Mouse (Mus musculus) kidney, adult 2 months (tissue): ENCODE data around the gene Atrip.
A peak's percentile ranks its signal among the peaks of the same experiment; 100 is the strongest.

Experiments
- CTCF ChIP-seq: fragments of 200-500 bp; conservative IDR thresholded peaks from 2 replicates; pipeline ENCODE4 v1.5.1; 2011; ENCODE audit warnings: low read depth, mild to moderate bottlenecking, control low read depth, low read length, moderate library complexity, mixed read lengths; ENCODE audit not compliant: insufficient read depth, insufficient read length
- POLR2A ChIP-seq: fragments of 200-500 bp; IDR thresholded peaks from one replicate; pipeline ENCODE4 v1.6.1; 2011; ENCODE audit warnings: low read depth, low read length, control low read depth

DNA sequence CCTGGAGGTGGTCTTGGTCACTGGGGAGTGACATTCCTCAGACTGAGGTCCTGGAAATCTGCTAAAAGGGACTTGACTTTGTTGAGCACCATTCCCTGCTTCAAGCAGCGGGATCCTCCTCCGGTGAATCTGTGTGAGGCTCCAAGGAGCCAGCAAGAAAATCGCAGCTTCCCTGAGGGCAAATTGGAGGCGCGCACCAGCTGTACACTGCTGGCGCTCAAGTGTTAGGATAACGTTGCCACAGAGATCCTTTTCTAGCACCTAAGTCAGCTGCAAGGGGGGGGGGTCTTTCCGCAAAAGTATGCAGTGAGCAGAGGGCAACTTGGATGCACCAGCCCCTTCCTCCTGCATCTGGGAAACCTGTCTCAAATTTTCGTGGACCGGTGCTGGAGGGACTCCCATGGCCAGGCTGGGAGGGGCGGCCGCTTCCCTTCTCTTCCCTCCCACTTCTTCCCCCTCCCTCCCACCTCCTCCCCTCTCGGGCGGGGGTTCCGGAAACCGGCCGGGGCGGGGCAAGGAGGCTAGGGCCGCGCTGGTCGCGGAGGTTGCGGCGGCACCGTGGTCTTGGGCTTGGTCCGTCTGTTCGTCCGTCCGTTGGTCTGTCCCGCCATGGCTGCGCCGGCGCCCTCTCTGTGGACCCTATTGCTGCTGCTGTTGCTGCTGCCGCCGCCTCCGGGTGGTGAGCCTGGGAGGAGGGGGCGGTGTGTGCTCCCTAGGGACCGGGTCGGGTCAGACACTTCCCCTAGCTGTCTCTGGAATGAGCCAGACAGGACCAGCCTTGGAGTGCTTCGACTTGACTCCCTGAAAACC is 35.6 kb downstream of the Atrip start, which contains the start of gene Shisa5:
- TF ChIP-seq POLR2A (peak; percentile 65), CTCF (no peak)
